Comparison of ENCODE assay signal across 14 mouse cellular contexts in genomic region chr1:130342429-130342828, GRCm38 (mm10).
A peak's percentile ranks its signal among the peaks of the same experiment; 100 is the strongest.
DNase-seq lines count a peak whose midpoint lies in the region; ATAC-seq and TF ChIP-seq lines count a peak whose summit lies in the region.
"Had no signal": no experiment of that assay in that cellular context is flagged by ENCODE, and none has a peak within 500 bp of the region (broad histone marks: within the 10 kb centered on the region; RNA-seq: fewer than 3 reads in every experiment).

No protein-coding gene starts in this region.

- no peak overlapping the region for H3K27ac ChIP-seq in hindbrain, postnatal 0 days
- H3K27ac ChIP-seq in hindbrain, embryonic 12.5 days: no peak overlapping the region
- no peak overlapping the region for H3K27ac ChIP-seq in CH12.LX (ENCODE audit: insufficient read depth, low read depth)
- H3K27ac ChIP-seq in liver, embryonic 11.5 days (ENCODE audit: low read depth, low read length): no peak overlapping the region
- H3K27ac ChIP-seq in kidney, embryonic 15.5 days: no peak overlapping the region
- H3K27ac ChIP-seq: macrophage had no signal

- in situ Hi-C loops in CH12.LX (cut with MboI; ENCODE audit: low pct_ligation_motif_present, low pct_unique_long_range_greater_than_20kb, low sequenced_read_pairs): no loop called here

- WGBS in hindbrain, postnatal 0 days: 85% methylated on average over 9 of the region's 9 CpGs
- 89% methylated on average over 9 of the region's 9 CpGs for WGBS in hindbrain, embryonic 12.5 days
- 46% methylated on average over 9 of the region's 9 CpGs for WGBS in liver, embryonic 11.5 days
- WGBS in kidney, embryonic 15.5 days: 73% methylated on average over 9 of the region's 9 CpGs

- no peaks in the 10 kb centered on the region for H3K9me3 ChIP-seq in hindbrain, postnatal 0 days (ENCODE audit: low read length)
- H3K9me3 ChIP-seq in hindbrain, embryonic 12.5 days (replicated peaks): no peaks in the 10 kb centered on the region
- no peaks in the 10 kb centered on the region for H3K9me3 ChIP-seq in CH12.LX (replicated peaks; ENCODE audit: low read length)
- H3K9me3 ChIP-seq in liver, embryonic 11.5 days (ENCODE audit: control insufficient read depth, low read length): no peaks in the 10 kb centered on the region
- no peaks in the 10 kb centered on the region for H3K9me3 ChIP-seq in kidney, embryonic 15.5 days (replicated peaks)

- no peaks in the 10 kb centered on the region for H3K27me3 ChIP-seq in hindbrain, postnatal 0 days (ENCODE audit: insufficient read depth, low read length)
- no peaks in the 10 kb centered on the region for H3K27me3 ChIP-seq in hindbrain, embryonic 12.5 days
- H3K27me3 ChIP-seq in CH12.LX (replicated peaks): no peaks in the 10 kb centered on the region
- no peaks in the 10 kb centered on the region for H3K27me3 ChIP-seq in liver, embryonic 11.5 days (replicated peaks; ENCODE audit: control insufficient read depth, insufficient read depth, low read length)
- no peaks in the 10 kb centered on the region for H3K27me3 ChIP-seq in kidney, embryonic 15.5 days

- ATAC-seq in hindbrain, postnatal 0 days: no peak
- no peak for ATAC-seq in hindbrain, embryonic 12.5 days (ENCODE audit: low FRiP score)
- peak; percentile 72 for ATAC-seq in liver, embryonic 11.5 days (replicated peaks; ENCODE audit: low FRiP score)
- ATAC-seq in kidney, embryonic 15.5 days (replicated peaks; ENCODE audit: low FRiP score): no peak
- ATAC-seq: intestine, embryonic 16.5 days had no signal

- TF ChIP-seq EP300 in CH12.LX (IDR thresholded peaks at IDR 0.05; ENCODE audit: low read length): no peak

- no peak; the same call in 1 of the 2 replicates for TF ChIP-seq RAD21 in CH12.LX (IDR thresholded peaks at IDR 0.05; ENCODE audit: low read depth, low read length)

- H3K36me3 ChIP-seq in hindbrain, postnatal 0 days (ENCODE audit: insufficient read depth, low read length): no peaks in the 10 kb centered on the region
- no peaks in the 10 kb centered on the region for H3K36me3 ChIP-seq in hindbrain, embryonic 12.5 days
- no peaks in the 10 kb centered on the region for H3K36me3 ChIP-seq in CH12.LX (replicated peaks in 1 of 2; ENCODE audit: control insufficient read depth in 1 of 2, insufficient read depth in 1 of 2, low read length in 1 of 2)
- H3K36me3 ChIP-seq in liver, embryonic 11.5 days (ENCODE audit: control insufficient read depth, insufficient read depth, low read length): no peaks in the 10 kb centered on the region
- H3K36me3 ChIP-seq in kidney, embryonic 15.5 days: no peaks in the 10 kb centered on the region

- no peaks in the 10 kb centered on the region for H3K79me2 ChIP-seq in CH12.LX (replicated peaks; ENCODE audit: control insufficient read depth, extremely low read depth, insufficient read depth, poor library complexity, severe bottlenecking)

- no peak overlapping the region for H3K4me3 ChIP-seq in hindbrain, postnatal 0 days (ENCODE audit: low read length)
- no peak overlapping the region for H3K4me3 ChIP-seq in hindbrain, embryonic 12.5 days
- H3K4me3 ChIP-seq in CH12.LX (replicated peaks in 1 of 3; ENCODE audit: low read depth in 2 of 3, low read length in 2 of 3, poor library complexity in 1 of 3): no peak overlapping the region
- H3K4me3 ChIP-seq in liver, embryonic 11.5 days (ENCODE audit: low read depth, low read length): no peak overlapping the region
- no peak overlapping the region for H3K4me3 ChIP-seq in kidney, embryonic 15.5 days (replicated peaks)

- TF ChIP-seq CTCF in hindbrain, postnatal 0 days (IDR thresholded peaks at IDR 0.05; ENCODE audit: low read depth): no peak
- peak in 1 of 2 experiments; percentile 42; a peak in 2 of 4 replicates for TF ChIP-seq CTCF in CH12.LX (conservative IDR thresholded peaks at IDR 0.05 in 1 of 2, IDR thresholded peaks at IDR 0.05 in 1 of 2; ENCODE audit: low read depth in 2 of 2, low read length in 2 of 2)

- no peak overlapping the region for H3K9ac ChIP-seq in hindbrain, postnatal 0 days (replicated peaks; ENCODE audit: low read length)
- H3K9ac ChIP-seq in hindbrain, embryonic 12.5 days: no peak overlapping the region
- H3K9ac ChIP-seq in CH12.LX (ENCODE audit: insufficient read depth, low read depth): no peak overlapping the region
- no peak overlapping the region for H3K9ac ChIP-seq in liver, embryonic 11.5 days (ENCODE audit: low read depth, low read length)
- no peak overlapping the region for H3K9ac ChIP-seq in kidney, embryonic 15.5 days

- TF ChIP-seq POLR2A in CH12.LX (IDR thresholded peaks at IDR 0.05; ENCODE audit: low read depth, low read length): no peak

- H3K4me1 ChIP-seq in hindbrain, postnatal 0 days (ENCODE audit: insufficient read depth, low read length): no peaks in the 10 kb centered on the region
- no peaks in the 10 kb centered on the region for H3K4me1 ChIP-seq in hindbrain, embryonic 12.5 days
- H3K4me1 ChIP-seq in CH12.LX (ENCODE audit: control insufficient read depth in 1 of 2, insufficient read depth in 2 of 2): no peaks in the 10 kb centered on the region; a peak in 1 of 4 replicates
- 0 out of 2 replicates have a peak, but pooled peaks cover 2% of the 10 kb centered on the region for H3K4me1 ChIP-seq in liver, embryonic 11.5 days (replicated peaks; ENCODE audit: control insufficient read depth, insufficient read depth, low read length)
- no peaks in the 10 kb centered on the region for H3K4me1 ChIP-seq in kidney, embryonic 15.5 days

- DNase-seq in hindbrain, postnatal 0 days (ENCODE audit: low spot score): peak; percentile 8
- DNase-seq in CH12.LX (ENCODE audit: extremely low read depth): peak; percentile 27
- DNase-seq in R1 (ENCODE audit: low read depth, low spot score): peak; percentile 78
- DNase-seq in liver, embryonic 11.5 days (ENCODE audit: low spot score): no peak
- DNase-seq in spleen, postnatal 36 days (ENCODE audit: low spot score in 2 of 2): no peak
- DNase-seq in urinary bladder, postnatal 10 days (ENCODE audit: low spot score): no peak
- DNase-seq: cerebellum, postnatal 36 days; heart, adult 18-20 months; heart, postnatal 4 days; thymus, adult 2 months had no signal

- dilution Hi-C loops in CH12.LX (cut with MboI; ENCODE audit: extremely low pct_ligation_motif_present, extremely low pct_unique_long_range_greater_than_20kb, low sequenced_read_pairs): no loop called here

- no peak overlapping the region for H3K4me2 ChIP-seq in hindbrain, postnatal 0 days (ENCODE audit: low read depth, low read length)
- no peak overlapping the region for H3K4me2 ChIP-seq in hindbrain, embryonic 12.5 days (replicated peaks)
- no peak overlapping the region for H3K4me2 ChIP-seq in CH12.LX (ENCODE audit: insufficient read depth, low read depth, poor library complexity, severe bottlenecking)
- H3K4me2 ChIP-seq in liver, embryonic 11.5 days: no peak overlapping the region
- no peak overlapping the region for H3K4me2 ChIP-seq in kidney, embryonic 15.5 days

TF ChIP-seq in CH12.LX, 34 proteins besides CTCF, POLR2A, EP300 and RAD21:
- no peak for TF ChIP-seq SIN3A (IDR thresholded peaks at IDR 0.05; ENCODE audit: low read length)
- no peak for TF ChIP-seq NELFE (IDR thresholded peaks at IDR 0.05; ENCODE audit: low read depth, low read length)
- no peak for TF ChIP-seq MXI1 (IDR thresholded peaks at IDR 0.05; ENCODE audit: low read depth, low read length)
- TF ChIP-seq MAFK (IDR thresholded peaks at IDR 0.05; ENCODE audit: insufficient replicate concordance, low read length): no peak
- TF ChIP-seq HCFC1 (IDR thresholded peaks at IDR 0.05; ENCODE audit: low read depth, low read length): no peak
- no peak for TF ChIP-seq ETS1 (conservative IDR thresholded peaks at IDR 0.05; ENCODE audit: low read depth, low read length)
- no peak for TF ChIP-seq USF2 (conservative IDR thresholded peaks at IDR 0.05; ENCODE audit: low read depth, low read length)
- TF ChIP-seq ZC3H11A (IDR thresholded peaks at IDR 0.05; ENCODE audit: low read depth, low read length): no peak
- TF ChIP-seq POLR2AphosphoS2 (IDR thresholded peaks at IDR 0.05; ENCODE audit: low read depth, low read length): no peak
- TF ChIP-seq MAZ (IDR thresholded peaks at IDR 0.05; ENCODE audit: low read depth, low read length): no peak
- no peak for TF ChIP-seq CHD1 (IDR thresholded peaks at IDR 0.05; ENCODE audit: low read depth, low read length)
- TF ChIP-seq JUND (conservative IDR thresholded peaks at IDR 0.05; ENCODE audit: low read depth, low read length): no peak
- TF ChIP-seq MYC (IDR thresholded peaks at IDR 0.05; ENCODE audit: low read depth, low read length): no peak
- no peak for TF ChIP-seq MAX (IDR thresholded peaks at IDR 0.05; ENCODE audit: low read length)
- no peak for TF ChIP-seq ZKSCAN1 (IDR thresholded peaks at IDR 0.05; ENCODE audit: borderline replicate concordance, low read depth, low read length)
- no peak for TF ChIP-seq TBP (conservative IDR thresholded peaks at IDR 0.05; ENCODE audit: low read depth, low read length)

Comparison
In these comparisons a context has a peak if more than half of its experiments do, and no peak if none do; other contexts are left out.
1. DNase-seq: peak in hindbrain, postnatal 0 days (single experiment), CH12.LX (single experiment) and R1 (single experiment); none in liver, embryonic 11.5 days (single experiment), spleen, postnatal 36 days (0 of 2) and urinary bladder, postnatal 10 days (single experiment).